Mouse (Mus musculus) G1E (cell line): Measurements from ENCODE around the gene Pcgf1.

Source experiments
- CTCF ChIP-seq: IDR thresholded peaks from 2 replicates; pipeline ENCODE4 v1.5.1; 2012; ENCODE audit warnings: low read depth, low read length, inconsistent platforms, mixed read lengths
- GATA1 ChIP-seq: IDR thresholded peaks from 2 replicates; pipeline ENCODE4 v1.6.1; 2012; ENCODE audit warnings: borderline replicate concordance, low read length, inconsistent platforms, mixed read lengths
- POLR2AphosphoS5 ChIP-seq: IDR thresholded peaks from 2 replicates; pipeline ENCODE4 v1.6.1; 2012; ENCODE audit warnings: low read depth, low read length, inconsistent platforms; ENCODE audit not compliant: insufficient replicate concordance
- TAL1 ChIP-seq: conservative IDR thresholded peaks from 2 replicates; pipeline ENCODE4 v1.6.1; 2012; ENCODE audit warnings: low read depth, low read length, inconsistent platforms, mixed read lengths

DNA sequence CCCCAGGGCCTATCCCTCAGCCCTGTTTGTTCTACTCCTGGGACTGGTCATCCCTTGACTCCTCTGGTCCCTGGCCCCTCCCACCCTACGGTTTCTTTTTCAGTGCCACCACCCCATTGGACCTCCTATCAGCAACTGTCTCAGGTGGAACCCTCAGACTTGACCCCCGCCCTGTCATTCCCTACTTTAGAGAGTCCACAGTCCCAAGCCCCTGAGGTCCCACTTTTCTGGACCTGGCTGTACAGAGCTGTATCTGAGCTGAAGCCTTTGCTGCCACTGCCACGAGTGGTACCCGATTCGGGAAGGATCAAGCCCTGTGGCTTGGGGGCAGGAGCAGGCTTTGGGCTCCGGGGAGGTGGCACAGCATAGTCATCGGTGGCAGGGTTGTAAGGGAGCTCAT, 46.6 kb upstream of the Pcgf1 start:
- TF ChIP-seq CTCF (no peak), TAL1 (no peak), GATA1 (no peak), POLR2AphosphoS5 (no peak)
